Mouse (Mus musculus) forebrain, embryonic 11.5 days (tissue): ENCODE data around the gene Piezo1. TPM values are rescaled to one million over a fixed set of nuclear protein-coding genes. Genes with fewer than 3 reads are reported as not detected.

Experiments
- ATAC-seq: fragments of 200-750 bp; cut with Nextera tagmentation; replicated peaks from 2 replicates; pipeline ENCODE4 v1.8.0; 2017; ENCODE audit warnings: moderate TSS enrichment; ENCODE audit not compliant: low FRiP score
- DNase-seq: peaks from one replicate; pipeline ENCODE4 v3.0.0-alpha.2; 2017; ENCODE audit warnings: low spot score
- H3K27ac ChIP-seq: fragments of 300-500 bp; sonication (generic); 2 replicates; pipeline ENCODE4 v1.5.1; 2014; ENCODE audit warnings: low read depth, low read length
- H3K27me3 ChIP-seq: fragments of 300-500 bp; sonication (generic); 2 replicates; pipeline ENCODE4 v1.6.1; 2014; ENCODE audit warnings: mild to moderate bottlenecking, low read length, mixed read lengths; ENCODE audit not compliant: control insufficient read depth, insufficient read depth
- H3K36me3 ChIP-seq: fragments of 300-500 bp; sonication (generic); 2 replicates; pipeline ENCODE4 v1.6.1; 2014; ENCODE audit warnings: mild to moderate bottlenecking, low read length, moderate library complexity, mixed read lengths; ENCODE audit not compliant: control insufficient read depth, insufficient read depth
- H3K4me1 ChIP-seq: fragments of 300-500 bp; sonication (generic); replicated peaks from 2 replicates; pipeline ENCODE4 v1.6.1; 2014; ENCODE audit warnings: low read length, mixed read lengths; ENCODE audit not compliant: control insufficient read depth, insufficient read depth
- H3K4me2 ChIP-seq: fragments of 300-500 bp; sonication (generic); 2 replicates; pipeline ENCODE4 v1.6.1; 2014; ENCODE audit warnings: low read depth, mild to moderate bottlenecking, low read length, moderate library complexity, mixed read lengths; ENCODE audit not compliant: severe bottlenecking
- H3K4me3 ChIP-seq: fragments of 300-500 bp; sonication (generic); 2 replicates; pipeline ENCODE4 v1.5.1; 2014; ENCODE audit warnings: low read depth, low read length
- H3K9ac ChIP-seq: fragments of 300-500 bp; sonication (generic); 2 replicates; pipeline ENCODE4 v1.6.1; 2014; ENCODE audit warnings: low read length
- H3K9me3 ChIP-seq: fragments of 300-500 bp; sonication (generic); 2 replicates; pipeline ENCODE4 v1.6.1; 2016; ENCODE audit warnings: low read length, mixed read lengths; ENCODE audit not compliant: control insufficient read depth
- WGBS: fragments of 180-500 bp; shearing (Covaris S2); extraction: QIAGEN DNeasy Blood & Tissue Kit; methylation state at CpG from one replicate; pipeline ENCODE4 v1.1.7; 2014; 5-methylcytosine and 5-hydroxymethylcytosine counted together
- polyA plus RNA-seq: library from polyadenylated mRNA; unstranded; fragments of >200 nt; fragmentation: Nextera tagmentation; extraction: Ambion mirVana; gene quantifications from 2 replicates; pipeline ENCODE4 v1.2.1, GENCODE M21; 2014

The Piezo1 gene
- 5.8 and 5.9 TPM in 2 replicates for polyA plus RNA-seq

GRCm38 (mm10) chr8:122551265-122552051, at the start of gene Piezo1:
Piezo1 (minus strand) TSS chr8:122551329.
- peak within 1 kb of the TSS; percentile 75 for H3K4me2 ChIP-seq
- H3K9ac ChIP-seq = peak within 1 kb of the TSS; percentile 67
- WGBS = 10% methylated on average over 55 of the region's 56 CpGs
- peak within 1 kb of the TSS; percentile 41 for H3K4me3 ChIP-seq
- H3K27me3 ChIP-seq = peaks cover 22% of the 10 kb centered on the region
- no peaks in the 10 kb centered on the region for H3K36me3 ChIP-seq
- ATAC-seq (peak; percentile 63), DNase-seq (peak; percentile 88)
- no peaks in the 10 kb centered on the region for H3K9me3 ChIP-seq
- H3K27ac ChIP-seq = no peak within 1 kb of the TSS
- H3K4me1 ChIP-seq = peaks cover 4% of the 10 kb centered on the region; the same call in 1 of the 2 replicates

- Histone ChIP-seq H3K4me1 (no peaks in the 10 kb centered on the region), H3K27me3 (no peaks in the 10 kb centered on the region), H3K9ac (no peak overlapping the region), H3K36me3 (no peaks in the 10 kb centered on the region), H3K4me3 (no peak overlapping the region), H3K27ac (no peak overlapping the region), H3K9me3 (no peaks in the 10 kb centered on the region), H3K4me2 (no peak overlapping the region)
- DNase-seq (no peak), ATAC-seq (no peak)
- WGBS = 95% methylated on average over 9 of the region's 9 CpGs
Observed at GRCm38 (mm10) chr8:122600666-122601065, 49.5 kb upstream of the Piezo1 start.

GRCm38 (mm10) chr8:122596031-122596430, 44.9 kb upstream of the Piezo1 start:
- Histone ChIP-seq H3K27me3 (no peaks in the 10 kb centered on the region), H3K27ac (no peak overlapping the region), H3K4me3 (no peak overlapping the region), H3K9ac (no peak overlapping the region), H3K4me2 (no peak overlapping the region), H3K36me3 (no peaks in the 10 kb centered on the region), H3K4me1 (no peaks in the 10 kb centered on the region), H3K9me3 (no peaks in the 10 kb centered on the region)
- ATAC-seq (no peak), DNase-seq (no peak)
- 64% methylated on average over 4 of the region's 4 CpGs for WGBS

- Histone ChIP-seq H3K4me1 (no peaks in the 10 kb centered on the region), H3K36me3 (no peaks in the 10 kb centered on the region), H3K27me3 (no peaks in the 10 kb centered on the region), H3K4me2 (no peak overlapping the region), H3K27ac (no peak overlapping the region), H3K9ac (no peak overlapping the region), H3K4me3 (no peak overlapping the region), H3K9me3 (no peaks in the 10 kb centered on the region)
- WGBS = 82% methylated on average over 19 of the region's 19 CpGs
- no peak for DNase-seq
- ATAC-seq = no peak
Observed at GRCm38 (mm10) chr8:122593783-122594507, 42.8 kb upstream of the Piezo1 start.

- Histone ChIP-seq H3K4me3 (no peak overlapping the region), H3K4me1 (no peaks in the 10 kb centered on the region), H3K27me3 (no peaks in the 10 kb centered on the region), H3K36me3 (no peaks in the 10 kb centered on the region), H3K4me2 (no peak overlapping the region), H3K9ac (no peak overlapping the region), H3K27ac (no peak overlapping the region), H3K9me3 (no peaks in the 10 kb centered on the region)
- WGBS = 83% methylated on average over 12 of the region's 12 CpGs
- ATAC-seq = no peak
- no peak for DNase-seq
Observed at GRCm38 (mm10) chr8:122593240-122593639, 42.1 kb upstream of the Piezo1 start.

GRCm38 (mm10) chr8:122586749-122587148, 35.6 kb upstream of the Piezo1 start:
- H3K9me3 ChIP-seq = no peaks in the 10 kb centered on the region
- H3K27me3 ChIP-seq = 0 out of 2 replicates have a peak, but pooled peaks cover 2% of the 10 kb centered on the region
- no peak overlapping the region for H3K9ac ChIP-seq
- no peak overlapping the region for H3K4me3 ChIP-seq
- no peak overlapping the region for H3K27ac ChIP-seq
- DNase-seq = no peak
- no peaks in the 10 kb centered on the region for H3K4me1 ChIP-seq
- no peaks in the 10 kb centered on the region for H3K36me3 ChIP-seq
- WGBS = 90% methylated on average over 9 of the region's 10 CpGs
- no peak overlapping the region for H3K4me2 ChIP-seq
- no peak for ATAC-seq

- Histone ChIP-seq H3K27me3 (0 out of 2 replicates have a peak, but pooled peaks cover 2% of the 10 kb centered on the region), H3K27ac (no peak overlapping the region), H3K4me1 (no peaks in the 10 kb centered on the region), H3K4me3 (no peak overlapping the region), H3K9ac (no peak overlapping the region), H3K36me3 (no peaks in the 10 kb centered on the region), H3K4me2 (no peak overlapping the region), H3K9me3 (no peaks in the 10 kb centered on the region)
- ATAC-seq (no peak), DNase-seq (no peak)
- WGBS = 55% methylated on average over 7 of the region's 7 CpGs
Observed at GRCm38 (mm10) chr8:122586171-122586570, 35.0 kb upstream of the Piezo1 start.

GRCm38 (mm10) chr8:122585411-122585891, 34.3 kb upstream of the Piezo1 start:
- WGBS = 71% methylated on average over 14 of the region's 14 CpGs
- H3K27ac ChIP-seq = no peak overlapping the region
- DNase-seq = no peak

More at GRCm38 (mm10) chr8:122585411-122585891, 34.3 kb upstream of the Piezo1 start:
- 0 out of 2 replicates have a peak, but pooled peaks cover 2% of the 10 kb centered on the region for H3K27me3 ChIP-seq
- no peaks in the 10 kb centered on the region for H3K36me3 ChIP-seq
- ATAC-seq = no peak
- no peaks in the 10 kb centered on the region for H3K9me3 ChIP-seq
- no peaks in the 10 kb centered on the region for H3K4me1 ChIP-seq
- no peak overlapping the region for H3K4me2 ChIP-seq
- H3K4me3 ChIP-seq = no peak overlapping the region
- no peak overlapping the region for H3K9ac ChIP-seq
